Mouse (Mus musculus) neural tube, embryonic 11.5 days (tissue): Measurements from ENCODE around the gene Ttyh1. TPM values are rescaled to one million over a fixed set of nuclear protein-coding genes. Genes with fewer than 3 reads are reported as not detected.
A peak's percentile ranks its signal among the peaks of the same experiment; 100 is the strongest.

Experiments
- ATAC-seq: fragments of 200-750 bp; cut with Nextera tagmentation; 2 replicates; pipeline ENCODE4 v1.8.0; 2017; ENCODE audit warnings: moderate number of reproducible peaks, mild to moderate bottlenecking, moderate TSS enrichment, moderate library complexity; ENCODE audit not compliant: insufficient read depth, low FRiP score, low TSS enrichment
- DNase-seq: peaks from one replicate; pipeline ENCODE4 v3.0.0-alpha.2; 2015; ENCODE audit warnings: low spot score
- H3K27ac ChIP-seq: fragments of 300-500 bp; sonication (generic); 2 replicates; pipeline ENCODE4 v1.5.1; 2014; ENCODE audit warnings: low read depth, mild to moderate bottlenecking, low read length
- H3K27me3 ChIP-seq: fragments of 300-500 bp; sonication (generic); 2 replicates; pipeline ENCODE4 v1.6.1; 2014; ENCODE audit warnings: mild to moderate bottlenecking, low read length, mixed read lengths; ENCODE audit not compliant: control insufficient read depth, insufficient read depth
- H3K36me3 ChIP-seq: fragments of 300-500 bp; sonication (generic); 2 replicates; pipeline ENCODE4 v1.6.1; 2014; ENCODE audit warnings: mild to moderate bottlenecking, low read length, moderate library complexity, mixed read lengths; ENCODE audit not compliant: control insufficient read depth, insufficient read depth
- H3K4me1 ChIP-seq: fragments of 300-500 bp; sonication (generic); 2 replicates; pipeline ENCODE4 v1.6.1; 2014; ENCODE audit warnings: low read length, mixed read lengths; ENCODE audit not compliant: control insufficient read depth, insufficient read depth
- H3K4me2 ChIP-seq: fragments of 300-500 bp; sonication (generic); 2 replicates; pipeline ENCODE4 v1.6.1; 2014; ENCODE audit warnings: low read depth, mild to moderate bottlenecking, moderate library complexity
- H3K4me3 ChIP-seq: fragments of 300-500 bp; sonication (generic); 2 replicates; pipeline ENCODE4 v1.5.1; 2014; ENCODE audit warnings: low read depth, low read length
- H3K9ac ChIP-seq: fragments of 300-500 bp; sonication (generic); 2 replicates; pipeline ENCODE4 v1.6.1; 2014; ENCODE audit warnings: mild to moderate bottlenecking, low read length
- H3K9me3 ChIP-seq: fragments of 300-500 bp; sonication (generic); 2 replicates; pipeline ENCODE4 v1.6.1; 2016; ENCODE audit warnings: low read length; ENCODE audit not compliant: control insufficient read depth
- WGBS: fragments of 180-500 bp; shearing (Covaris S2); extraction: QIAGEN DNeasy Blood & Tissue Kit; methylation state at CpG from one replicate; pipeline ENCODE4 v1.1.7; 2014; 5-methylcytosine and 5-hydroxymethylcytosine counted together
- polyA plus RNA-seq: library from polyadenylated mRNA; unstranded; fragments of >200 nt; fragmentation: Nextera tagmentation; extraction: Ambion mirVana; gene quantifications from 2 replicates; pipeline ENCODE4 v1.2.1, GENCODE M21; 2014

The Ttyh1 gene
- polyA plus RNA-seq, 1 experiment from 2014 or later = 46.1 TPM

DNA sequence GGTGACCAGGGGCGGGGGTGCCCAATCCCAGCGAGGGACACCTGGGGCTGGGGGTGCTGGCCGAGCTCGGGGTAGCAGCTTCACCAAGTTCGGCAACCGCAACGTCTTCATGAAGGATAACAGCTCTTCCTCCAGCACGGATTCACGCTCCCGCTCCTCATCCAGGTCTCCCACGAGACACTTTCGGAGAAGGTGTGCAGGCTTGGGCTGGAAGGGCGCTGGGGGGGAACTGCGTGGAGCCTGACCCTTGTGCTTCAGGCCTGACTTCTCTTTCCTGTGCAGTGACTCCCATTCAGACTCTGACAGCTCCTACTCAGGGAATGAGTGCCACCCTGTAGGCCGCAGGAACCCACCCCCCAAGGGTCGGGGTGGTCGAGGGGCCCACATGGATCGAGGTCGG, 24.3 kb downstream of the Ttyh1 start:
- Histone ChIP-seq H3K4me2 (no peak overlapping the region), H3K27me3 (no peaks in the 10 kb centered on the region), H3K27ac (no peak overlapping the region), H3K9me3 (no peaks in the 10 kb centered on the region), H3K4me1 (no peaks in the 10 kb centered on the region), H3K36me3 (peaks cover 53% of the 10 kb centered on the region), H3K4me3 (no peak overlapping the region), H3K9ac (no peak overlapping the region)
- 97% methylated on average over 19 of the region's 19 CpGs for WGBS
- DNase-seq (no peak), ATAC-seq (no peak)

DNA sequence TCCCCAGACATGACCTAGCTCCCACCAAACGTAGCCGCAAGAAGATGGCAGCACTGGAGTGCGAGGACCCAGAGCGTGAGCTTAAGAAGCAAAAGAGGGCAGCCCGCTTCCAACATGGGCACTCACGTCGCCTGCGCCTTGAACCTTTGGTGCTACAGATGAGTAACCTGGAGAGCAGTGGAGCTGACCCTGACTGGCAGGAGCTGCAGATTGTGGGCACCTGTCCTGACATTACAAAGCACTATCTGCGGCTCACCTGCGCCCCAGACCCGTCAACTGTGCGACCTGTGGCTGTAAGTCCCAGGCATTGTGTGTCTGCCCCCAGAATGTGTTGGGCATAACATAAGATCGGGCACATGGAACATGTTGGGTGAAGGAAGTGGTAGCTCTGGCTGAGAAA, 24.8 kb downstream of the Ttyh1 start:
- Histone ChIP-seq H3K9ac (no peak overlapping the region), H3K36me3 (peaks cover 53% of the 10 kb centered on the region), H3K27me3 (no peaks in the 10 kb centered on the region), H3K4me1 (no peaks in the 10 kb centered on the region), H3K27ac (no peak overlapping the region), H3K4me3 (no peak overlapping the region), H3K9me3 (no peaks in the 10 kb centered on the region), H3K4me2 (no peak overlapping the region)
- DNase-seq = no peak
- no peak for ATAC-seq
- 99% methylated on average over 13 of the region's 13 CpGs for WGBS

GRCm38 (mm10) chr7:4144766-4145551, 25.8 kb downstream of the Ttyh1 start:
- Histone ChIP-seq H3K4me3 (no peak overlapping the region), H3K4me1 (no peaks in the 10 kb centered on the region), H3K27ac (no peak overlapping the region), H3K9ac (no peak overlapping the region), H3K9me3 (no peaks in the 10 kb centered on the region), H3K36me3 (peaks cover 45% of the 10 kb centered on the region), H3K4me2 (no peak overlapping the region), H3K27me3 (no peaks in the 10 kb centered on the region)
- DNase-seq (no peak), ATAC-seq (no peak)
- 95% methylated on average over 20 of the region's 20 CpGs for WGBS

DNA sequence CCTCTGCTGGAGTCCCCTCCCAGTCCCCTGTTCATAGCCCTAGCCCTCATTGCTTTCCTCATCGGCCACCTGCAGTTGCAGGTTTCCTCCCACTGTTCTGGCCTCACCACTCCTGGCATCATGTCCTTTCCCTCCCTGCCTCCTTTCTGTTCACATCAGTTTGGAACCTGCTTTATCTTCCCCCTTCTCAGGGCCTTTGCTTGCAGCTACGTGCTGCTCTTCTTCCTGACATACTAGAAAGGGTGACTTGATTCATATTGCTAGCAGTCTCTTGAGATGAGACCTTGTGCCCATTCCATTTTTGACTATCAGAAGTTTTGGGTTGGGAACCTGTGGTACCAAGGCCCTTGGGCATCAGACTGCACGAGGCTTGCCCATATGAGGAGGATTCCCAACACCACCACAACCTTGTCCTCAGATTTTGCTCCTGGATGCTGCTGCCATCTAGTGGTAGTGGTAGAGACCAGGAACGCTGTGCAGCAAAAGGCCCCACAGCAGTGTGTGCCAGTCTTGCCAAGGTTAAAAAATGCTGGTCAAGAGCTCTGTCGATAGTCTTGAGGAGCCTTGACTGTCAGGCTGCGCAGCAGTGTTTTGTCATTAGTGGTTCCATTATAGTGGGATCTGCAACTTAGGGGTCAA, 26.5 kb downstream of the Ttyh1 start:
- no peaks in the 10 kb centered on the region for H3K4me1 ChIP-seq
- H3K27ac ChIP-seq = no peak overlapping the region
- no peak overlapping the region for H3K9ac ChIP-seq
- no peak overlapping the region for H3K4me3 ChIP-seq
- peak; percentile 61 for DNase-seq
- WGBS = 77% methylated on average over 6 of the region's 6 CpGs
- H3K9me3 ChIP-seq = no peaks in the 10 kb centered on the region
- peaks cover 4% of the 10 kb centered on the region for H3K27me3 ChIP-seq
- no peak for ATAC-seq
- H3K36me3 ChIP-seq = peaks cover 44% of the 10 kb centered on the region
- no peak overlapping the region for H3K4me2 ChIP-seq

GRCm38 (mm10) chr7:4146241-4147180, 27.3 kb downstream of the Ttyh1 start:
- WGBS = 94% methylated on average over 23 of the region's 23 CpGs
- no peak overlapping the region for H3K27ac ChIP-seq
- no peaks in the 10 kb centered on the region for H3K4me1 ChIP-seq
- peaks cover 12% of the 10 kb centered on the region for H3K27me3 ChIP-seq
- H3K9me3 ChIP-seq = no peaks in the 10 kb centered on the region
- peaks cover 41% of the 10 kb centered on the region for H3K36me3 ChIP-seq
- H3K4me2 ChIP-seq = no peak overlapping the region
- H3K9ac ChIP-seq = no peak overlapping the region
- DNase-seq = no peak
- H3K4me3 ChIP-seq = no peak overlapping the region
- no peak for ATAC-seq

GRCm38 (mm10) chr7:4147371-4147770, 28.2 kb downstream of the Ttyh1 start:
- 93% methylated on average over 18 of the region's 20 CpGs for WGBS
- no peak for DNase-seq
- Histone ChIP-seq H3K4me1 (no peaks in the 10 kb centered on the region), H3K4me2 (no peak overlapping the region), H3K9me3 (no peaks in the 10 kb centered on the region), H3K27me3 (peaks cover 16% of the 10 kb centered on the region), H3K36me3 (peaks cover 39% of the 10 kb centered on the region), H3K9ac (no peak overlapping the region), H3K27ac (no peak overlapping the region), H3K4me3 (no peak overlapping the region)
- ATAC-seq = no peak

GRCm38 (mm10) chr7:4147836-4148235, 28.6 kb downstream of the Ttyh1 start:
- peaks cover 34% of the 10 kb centered on the region for H3K36me3 ChIP-seq
- DNase-seq (no peak), ATAC-seq (no peak)
- H3K4me3 ChIP-seq = no peak overlapping the region
- WGBS = 95% methylated on average over 4 of the region's 4 CpGs
- H3K9me3 ChIP-seq = no peaks in the 10 kb centered on the region
- peaks cover 16% of the 10 kb centered on the region for H3K27me3 ChIP-seq
- H3K27ac ChIP-seq = no peak overlapping the region
- H3K9ac ChIP-seq = no peak overlapping the region
- H3K4me2 ChIP-seq = no peak overlapping the region
- no peaks in the 10 kb centered on the region for H3K4me1 ChIP-seq

DNA sequence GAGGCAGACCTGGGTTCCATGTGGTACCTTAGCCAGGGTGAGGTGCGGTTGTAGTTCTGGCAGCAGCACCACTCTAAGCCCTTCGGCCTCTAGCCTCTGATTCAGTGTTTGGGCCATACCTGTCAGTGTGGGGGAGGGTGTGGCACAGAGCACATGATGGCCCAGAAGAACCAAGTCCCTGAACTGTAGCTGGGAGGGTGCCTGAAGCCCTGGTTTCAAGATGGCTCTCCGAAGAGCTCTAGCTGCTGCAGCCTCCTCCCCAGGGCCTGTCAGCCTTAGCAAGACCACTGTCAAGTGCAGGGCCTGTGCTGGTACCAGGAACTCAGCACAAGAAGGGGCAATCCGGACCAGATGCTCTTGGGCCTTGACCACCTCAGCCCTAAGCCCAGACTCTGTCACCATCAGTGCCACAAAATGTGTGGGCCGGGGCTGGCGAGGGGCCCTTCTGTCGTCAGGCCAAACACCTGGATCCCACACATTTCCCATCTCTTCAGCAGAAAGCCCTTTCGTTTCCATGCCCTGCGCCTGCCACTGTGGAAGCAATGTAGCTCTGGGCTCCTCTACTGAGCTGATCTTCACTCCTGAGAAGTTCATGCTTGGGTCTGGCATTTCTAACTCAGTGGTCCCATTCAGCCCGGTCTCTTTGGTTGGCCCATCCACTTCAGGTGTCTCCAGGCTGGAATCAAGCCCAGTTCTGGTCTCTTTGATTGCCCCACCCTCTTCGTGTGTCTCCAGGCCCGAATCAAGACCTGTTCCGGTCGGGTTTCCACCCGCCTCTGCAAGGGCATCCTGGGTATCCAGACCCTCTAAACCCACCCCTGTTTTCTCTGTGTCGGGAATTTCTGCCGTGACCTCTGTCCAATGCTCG, 29.4 kb downstream of the Ttyh1 start:
- Histone ChIP-seq H3K4me3 (peak overlapping the region; percentile 61), H3K27me3 (peaks cover 16% of the 10 kb centered on the region), H3K36me3 (peaks cover 28% of the 10 kb centered on the region), H3K27ac (peak overlapping the region; percentile 82), H3K4me2 (peak overlapping the region; percentile 95), H3K9me3 (no peaks in the 10 kb centered on the region), H3K9ac (peak overlapping the region; percentile 71), H3K4me1 (no peaks in the 10 kb centered on the region)
- WGBS = 26% methylated on average over 18 of the region's 18 CpGs
- ATAC-seq = peak; percentile 0; the same call in 1 of the 2 replicates
- DNase-seq = no peak
